Mouse (Mus musculus): ENCODE data around the gene Dctpp1. TPM values are rescaled to one million over a fixed set of nuclear protein-coding genes. Genes with fewer than 3 reads are reported as not detected.
"Not testable (repeated sequence)": the region's sequence is repeated elsewhere in the genome, so short reads cannot be mapped to it uniquely, and the experiment has no call there.

The Dctpp1 gene
- polyA plus RNA-seq, 1 experiment from 2014 or later: 154 TPM

DNA sequence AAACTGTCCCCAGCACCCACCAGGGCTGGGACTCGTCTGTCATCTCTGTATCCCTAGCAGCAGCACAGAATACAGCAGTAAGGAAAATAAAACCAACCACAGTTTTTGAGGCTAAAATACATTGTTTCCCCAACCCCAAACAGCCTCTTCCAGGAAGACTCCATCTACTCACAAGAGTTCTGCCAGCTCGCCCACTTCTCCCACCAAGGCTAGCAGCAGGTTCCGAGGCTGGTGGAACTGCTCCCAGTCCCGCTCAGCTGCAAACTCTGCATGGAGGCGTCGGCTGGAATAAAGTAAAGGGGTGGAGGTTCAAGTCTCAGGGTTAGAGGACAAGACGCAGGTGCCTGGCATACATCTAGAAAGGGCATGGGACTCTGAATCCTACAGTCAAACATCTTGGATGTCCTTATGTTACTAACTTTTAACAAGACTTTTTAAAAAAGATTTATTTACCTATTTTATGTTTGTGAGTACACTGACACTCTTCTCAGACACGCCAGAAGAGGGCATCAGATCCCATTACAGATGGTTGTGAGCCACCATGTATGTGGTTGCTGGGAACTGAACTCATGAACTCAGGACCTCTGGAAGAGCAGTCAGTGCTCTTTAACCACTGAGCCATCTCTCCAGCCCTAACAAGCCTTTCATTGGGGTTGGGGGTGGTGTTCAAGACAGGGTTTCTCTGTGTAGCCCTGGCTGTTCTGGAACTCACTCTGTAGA is 1.2 kb downstream of the Dctpp1 start:
- Histone ChIP-seq H3K36me3 (ENCODE audit: control insufficient read depth, insufficient read depth, low read length) (peaks cover 14% of the 10 kb centered on the region; the same call in 1 of the 2 replicates), H3K27ac (replicated peaks; ENCODE audit: low read depth, low read length) (no peak overlapping the region), H3K4me1 (ENCODE audit: control insufficient read depth, insufficient read depth, low read length) (peaks cover 6% of the 10 kb centered on the region; the same call in 1 of the 2 replicates), H3K4me2 (ENCODE audit: low read depth, low read length) (peak overlapping the region; percentile 82), H3K27me3 (replicated peaks; ENCODE audit: control insufficient read depth, insufficient read depth, low read length) (no peaks in the 10 kb centered on the region), H3K4me3 (ENCODE audit: low read depth, low read length) (peak overlapping the region; percentile 79), H3K9me3 (ENCODE audit: control insufficient read depth, low read length) (no peaks in the 10 kb centered on the region), H3K9ac (ENCODE audit: low read depth, low read length) (peak overlapping the region; percentile 20; the same call in 1 of the 2 replicates)
- WGBS: 73% methylated on average over 8 of the region's 8 CpGs
- no peak for DNase-seq (ENCODE audit: low spot score)
- ATAC-seq (ENCODE audit: low read depth): no peak

DNA sequence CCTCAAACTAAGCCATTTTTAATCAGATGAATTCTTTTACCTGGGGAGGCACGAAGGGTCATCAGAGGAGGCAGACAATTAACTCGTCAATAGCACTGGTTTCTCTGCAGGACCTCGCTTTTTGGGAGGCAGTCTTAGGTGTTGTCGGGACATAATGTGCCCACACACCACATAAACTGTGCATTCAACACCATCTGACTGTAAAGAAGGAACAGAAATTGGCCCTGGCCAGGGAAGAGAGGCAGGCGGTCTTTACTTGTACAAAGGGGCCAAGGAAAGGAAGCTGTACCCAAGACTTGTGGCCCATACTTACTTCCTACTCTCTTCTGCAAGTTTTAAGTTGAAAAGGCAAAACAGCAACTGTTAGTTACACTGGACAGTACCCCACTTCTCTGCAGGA is 4.0 kb downstream of the Dctpp1 start:
- WGBS: 88% methylated on average over 5 of the region's 5 CpGs
- no peaks in the 10 kb centered on the region for H3K27me3 ChIP-seq (replicated peaks; ENCODE audit: control insufficient read depth, insufficient read depth, low read length)
- no peak for DNase-seq (ENCODE audit: low spot score)
- no peak overlapping the region for H3K4me2 ChIP-seq (ENCODE audit: low read depth, low read length)
- H3K36me3 ChIP-seq (ENCODE audit: control insufficient read depth, insufficient read depth, low read length): peaks cover 24% of the 10 kb centered on the region
- no peak overlapping the region for H3K27ac ChIP-seq (replicated peaks; ENCODE audit: low read depth, low read length)
- ATAC-seq (ENCODE audit: low read depth): no peak
- H3K4me1 ChIP-seq (ENCODE audit: control insufficient read depth, insufficient read depth, low read length): peaks cover 6% of the 10 kb centered on the region; the same call in 1 of the 2 replicates
- H3K9ac ChIP-seq (ENCODE audit: low read depth, low read length): no peak overlapping the region
- H3K9me3 ChIP-seq (ENCODE audit: control insufficient read depth, low read length): no peaks in the 10 kb centered on the region
- no peak overlapping the region for H3K4me3 ChIP-seq (ENCODE audit: low read depth, low read length)

DNA sequence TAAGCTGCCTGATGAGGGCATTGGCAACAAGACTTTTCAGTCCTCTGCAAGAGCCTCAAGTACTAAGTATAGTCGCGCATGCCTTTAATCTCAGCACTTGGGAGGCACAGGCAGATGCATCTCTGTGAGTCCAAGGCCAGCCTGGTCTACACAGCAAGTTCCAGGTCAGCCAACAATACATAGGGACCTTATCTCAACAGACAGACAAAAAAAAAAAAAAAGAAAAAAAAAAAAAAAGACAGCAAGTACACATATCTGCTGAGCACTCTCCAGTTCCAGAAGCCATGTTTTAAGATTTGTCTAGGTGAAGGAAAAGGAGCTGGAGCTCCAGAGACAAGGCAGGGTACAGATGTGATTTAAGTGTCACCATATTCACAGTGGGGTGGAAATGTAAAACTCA is 4.5 kb downstream of the Dctpp1 start:
- H3K9me3 ChIP-seq (ENCODE audit: control insufficient read depth, low read length): no peaks in the 10 kb centered on the region
- WGBS: 91% methylated on average over 2 of the region's 2 CpGs
- H3K9ac ChIP-seq (ENCODE audit: low read depth, low read length): no peak overlapping the region
- H3K4me3 ChIP-seq (ENCODE audit: low read depth, low read length): no peak overlapping the region
- peaks cover 28% of the 10 kb centered on the region for H3K36me3 ChIP-seq (ENCODE audit: control insufficient read depth, insufficient read depth, low read length)
- no peak overlapping the region for H3K27ac ChIP-seq (replicated peaks; ENCODE audit: low read depth, low read length)
- ATAC-seq (ENCODE audit: low read depth): no peak
- H3K27me3 ChIP-seq (replicated peaks; ENCODE audit: control insufficient read depth, insufficient read depth, low read length): no peaks in the 10 kb centered on the region
- H3K4me1 ChIP-seq (ENCODE audit: control insufficient read depth, insufficient read depth, low read length): peaks cover 6% of the 10 kb centered on the region; the same call in 1 of the 2 replicates
- no peak overlapping the region for H3K4me2 ChIP-seq (ENCODE audit: low read depth, low read length)
- no peak for DNase-seq (ENCODE audit: low spot score)

DNA sequence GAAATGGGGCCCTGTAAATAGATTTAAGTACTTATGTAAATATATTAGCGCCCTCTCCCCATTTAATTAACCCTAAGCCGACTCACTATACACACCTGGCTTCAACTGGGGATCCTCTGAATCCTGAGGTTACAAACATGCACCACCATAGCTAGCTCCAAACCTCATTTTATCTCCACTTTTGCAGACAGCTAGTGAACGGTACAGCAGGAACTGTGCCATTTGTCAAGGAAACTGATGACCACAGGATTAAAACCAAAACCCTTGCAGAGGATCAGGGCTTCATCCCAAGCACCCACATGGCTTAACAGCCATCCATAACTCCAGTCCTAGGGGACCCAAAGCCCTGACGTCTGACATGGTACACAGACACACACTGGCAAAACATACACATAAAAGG is 5.5 kb downstream of the Dctpp1 start:
- Histone ChIP-seq H3K27me3 (replicated peaks; ENCODE audit: control insufficient read depth, insufficient read depth, low read length) (no peaks in the 10 kb centered on the region), H3K9me3 (ENCODE audit: control insufficient read depth, low read length) (no peaks in the 10 kb centered on the region), H3K9ac (ENCODE audit: low read depth, low read length) (peak overlapping the region; percentile 64), H3K27ac (replicated peaks; ENCODE audit: low read depth, low read length) (no peak overlapping the region), H3K4me3 (ENCODE audit: low read depth, low read length) (peak overlapping the region; percentile 60), H3K36me3 (ENCODE audit: control insufficient read depth, insufficient read depth, low read length) (peaks cover 30% of the 10 kb centered on the region), H3K4me2 (ENCODE audit: low read depth, low read length) (peak overlapping the region; percentile 66), H3K4me1 (ENCODE audit: control insufficient read depth, insufficient read depth, low read length) (peaks cover 6% of the 10 kb centered on the region; the same call in 1 of the 2 replicates)
- ATAC-seq (ENCODE audit: low read depth) (no peak), DNase-seq (ENCODE audit: low spot score) (no peak)
- 30% methylated on average over 4 of the region's 4 CpGs for WGBS

DNA sequence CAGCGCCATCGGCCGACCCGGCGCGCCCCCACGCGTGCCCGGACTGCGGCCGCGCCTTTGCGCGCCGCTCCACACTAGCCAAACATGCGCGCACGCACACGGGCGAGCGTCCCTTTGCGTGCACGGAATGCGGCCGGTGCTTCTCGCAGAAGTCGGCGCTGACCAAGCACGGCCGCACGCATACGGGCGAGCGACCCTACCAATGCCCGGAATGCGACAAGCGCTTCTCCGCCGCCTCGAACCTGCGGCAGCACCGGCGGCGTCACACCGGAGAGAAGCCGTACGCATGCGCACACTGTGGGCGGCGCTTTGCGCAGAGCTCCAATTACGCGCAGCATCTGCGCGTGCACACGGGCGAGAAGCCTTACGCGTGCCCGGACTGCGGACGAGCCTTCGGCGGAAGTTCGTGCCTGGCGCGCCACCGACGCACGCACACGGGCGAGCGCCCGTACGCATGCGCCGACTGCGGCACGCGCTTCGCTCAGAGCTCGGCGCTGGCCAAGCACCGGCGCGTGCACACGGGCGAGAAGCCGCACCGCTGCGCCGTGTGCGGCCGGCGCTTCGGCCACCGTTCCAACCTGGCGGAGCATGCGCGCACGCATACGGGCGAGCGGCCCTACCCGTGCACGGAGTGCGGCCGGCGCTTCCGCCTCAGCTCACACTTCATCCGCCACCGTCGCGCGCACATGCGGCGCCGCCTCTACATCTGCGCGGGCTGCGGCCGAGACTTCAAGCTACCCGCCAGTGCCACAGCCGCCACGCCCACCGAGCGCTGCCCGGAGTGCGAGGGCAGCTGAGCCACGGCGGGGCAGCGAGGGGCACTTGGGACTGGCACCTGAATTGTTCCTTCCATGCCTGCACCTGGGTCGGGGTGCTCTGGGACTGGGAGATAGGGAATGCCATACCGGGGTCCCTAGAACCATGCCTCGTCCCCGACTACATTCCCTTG is 6.4 kb downstream of the Dctpp1 start:
- ATAC-seq (ENCODE audit: low read depth) (peak; percentile 97), DNase-seq (ENCODE audit: low spot score) (peak; percentile 99)
- H3K36me3 ChIP-seq (ENCODE audit: control insufficient read depth, insufficient read depth, low read length): peaks cover 40% of the 10 kb centered on the region
- H3K27me3 ChIP-seq (replicated peaks; ENCODE audit: control insufficient read depth, insufficient read depth, low read length): no peaks in the 10 kb centered on the region
- no peaks in the 10 kb centered on the region for H3K9me3 ChIP-seq (ENCODE audit: control insufficient read depth, low read length)
- peak overlapping the region; percentile 66 for H3K4me2 ChIP-seq (ENCODE audit: low read depth, low read length)
- peak overlapping the region; percentile 70 for H3K27ac ChIP-seq (replicated peaks; ENCODE audit: low read depth, low read length)
- WGBS: 2% methylated on average over 42 of the region's 136 CpGs
- 0 out of 2 replicates have a peak, but pooled peaks cover 6% of the 10 kb centered on the region for H3K4me1 ChIP-seq (ENCODE audit: control insufficient read depth, insufficient read depth, low read length)
- H3K9ac ChIP-seq (ENCODE audit: low read depth, low read length): peak overlapping the region; percentile 64
- H3K4me3 ChIP-seq (ENCODE audit: low read depth, low read length): peak overlapping the region; percentile 60

DNA sequence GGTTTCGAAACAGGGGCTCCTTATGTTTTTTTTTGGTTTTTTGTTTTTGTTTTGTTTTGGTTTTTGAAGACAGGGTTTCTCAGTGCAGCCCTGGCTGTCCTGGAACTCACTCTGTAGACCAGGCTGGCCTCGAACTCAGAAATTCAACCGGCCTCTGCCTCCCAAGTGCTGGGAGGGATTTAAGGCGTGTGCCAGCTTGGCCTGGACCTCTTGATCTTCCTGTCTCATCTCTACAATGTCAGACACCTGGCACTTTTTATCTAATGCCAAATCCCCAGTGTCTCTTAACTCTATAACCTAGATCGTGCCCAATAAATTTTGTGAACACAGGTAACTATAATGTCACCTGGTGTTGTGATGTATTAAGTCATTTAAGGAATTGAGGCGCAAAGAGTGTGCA is 7.2 kb downstream of the Dctpp1 start:
- peaks cover 44% of the 10 kb centered on the region for H3K36me3 ChIP-seq (ENCODE audit: control insufficient read depth, insufficient read depth, low read length)
- WGBS: 77% methylated on average over 6 of the region's 6 CpGs
- no peak for ATAC-seq (ENCODE audit: low read depth)
- H3K9me3 ChIP-seq (ENCODE audit: control insufficient read depth, low read length): no peaks in the 10 kb centered on the region
- peak overlapping the region; percentile 70 for H3K27ac ChIP-seq (replicated peaks; ENCODE audit: low read depth, low read length)
- H3K4me2 ChIP-seq (ENCODE audit: low read depth, low read length): peak overlapping the region; percentile 66
- 0 out of 2 replicates have a peak, but pooled peaks cover 6% of the 10 kb centered on the region for H3K4me1 ChIP-seq (ENCODE audit: control insufficient read depth, insufficient read depth, low read length)
- no peak for DNase-seq (ENCODE audit: low spot score)
- peak overlapping the region; percentile 60 for H3K4me3 ChIP-seq (ENCODE audit: low read depth, low read length)
- H3K27me3 ChIP-seq (replicated peaks; ENCODE audit: control insufficient read depth, insufficient read depth, low read length): no peaks in the 10 kb centered on the region
- H3K9ac ChIP-seq (ENCODE audit: low read depth, low read length): peak overlapping the region; percentile 64

DNA sequence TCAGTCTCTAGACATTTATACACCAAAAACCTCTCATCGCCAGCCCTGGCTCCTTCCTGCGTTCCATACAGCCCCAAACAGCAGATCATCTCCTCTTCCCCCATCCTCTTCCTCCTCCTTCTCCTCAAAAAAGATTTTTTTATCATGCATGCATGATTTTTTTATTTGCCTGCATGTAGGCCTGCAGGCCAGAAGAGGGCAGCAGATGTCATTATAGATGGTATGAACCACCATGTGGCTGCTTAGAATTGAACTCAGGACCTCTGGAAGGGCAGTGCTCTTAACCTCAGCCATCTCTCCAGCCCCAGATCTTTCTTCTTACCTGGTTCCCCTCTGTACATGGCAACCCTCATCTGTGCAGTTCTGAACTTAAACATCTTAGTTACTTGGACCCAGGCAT is 8.1 kb downstream of the Dctpp1 start:
- Histone ChIP-seq H3K36me3 (ENCODE audit: control insufficient read depth, insufficient read depth, low read length) (peaks cover 49% of the 10 kb centered on the region), H3K9ac (ENCODE audit: low read depth, low read length) (no peak overlapping the region), H3K27me3 (replicated peaks; ENCODE audit: control insufficient read depth, insufficient read depth, low read length) (no peaks in the 10 kb centered on the region), H3K9me3 (ENCODE audit: control insufficient read depth, low read length) (no peaks in the 10 kb centered on the region), H3K27ac (replicated peaks; ENCODE audit: low read depth, low read length) (0 out of 2 replicates have a peak overlapping the region, but pooled peaks have one; percentile 15), H3K4me1 (ENCODE audit: control insufficient read depth, insufficient read depth, low read length) (0 out of 2 replicates have a peak, but pooled peaks cover 6% of the 10 kb centered on the region), H3K4me2 (ENCODE audit: low read depth, low read length) (no peak overlapping the region), H3K4me3 (ENCODE audit: low read depth, low read length) (no peak overlapping the region)
- 81% methylated on average over 2 of the region's 2 CpGs for WGBS
- no peak for ATAC-seq (ENCODE audit: low read depth)
- DNase-seq (ENCODE audit: low spot score): peak; percentile 38

DNA sequence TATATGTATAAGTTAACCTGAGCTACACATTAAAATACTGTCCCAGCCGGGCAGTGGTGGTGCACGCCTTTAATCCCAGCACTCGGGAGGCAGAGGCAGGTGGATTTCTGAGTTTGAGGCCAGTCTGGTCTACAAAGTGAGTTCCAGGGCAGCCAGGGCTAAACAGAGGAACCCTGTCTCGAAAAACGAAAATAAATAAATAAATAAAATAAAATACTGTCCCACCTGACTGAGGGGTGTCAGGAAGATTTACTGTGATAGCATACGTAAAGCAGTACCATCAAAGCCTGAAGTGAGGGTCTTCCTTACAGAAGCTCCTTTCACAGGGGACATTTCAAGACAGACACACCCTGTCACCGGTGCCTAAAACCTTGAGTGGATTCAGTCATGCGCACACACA is 10.0 kb downstream of the Dctpp1 start:
- not testable (repeated sequence) for ATAC-seq (ENCODE audit: low read depth); H3K9me3 ChIP-seq (ENCODE audit: control insufficient read depth, low read length); H3K4me2 ChIP-seq (ENCODE audit: low read depth, low read length); H3K27me3 ChIP-seq (replicated peaks; ENCODE audit: control insufficient read depth, insufficient read depth, low read length); H3K27ac ChIP-seq (replicated peaks; ENCODE audit: low read depth, low read length); H3K4me3 ChIP-seq (ENCODE audit: low read depth, low read length); DNase-seq (ENCODE audit: low spot score); H3K9ac ChIP-seq (ENCODE audit: low read depth, low read length)
- H3K4me1 ChIP-seq (ENCODE audit: control insufficient read depth, insufficient read depth, low read length): peaks cover 16% of the 10 kb centered on the region
- peaks cover 53% of the 10 kb centered on the region for H3K36me3 ChIP-seq (ENCODE audit: control insufficient read depth, insufficient read depth, low read length)
- WGBS: 94% methylated on average over 8 of the region's 8 CpGs
